Mouse (Mus musculus): ENCODE data around the gene Frmd4b.

DNA sequence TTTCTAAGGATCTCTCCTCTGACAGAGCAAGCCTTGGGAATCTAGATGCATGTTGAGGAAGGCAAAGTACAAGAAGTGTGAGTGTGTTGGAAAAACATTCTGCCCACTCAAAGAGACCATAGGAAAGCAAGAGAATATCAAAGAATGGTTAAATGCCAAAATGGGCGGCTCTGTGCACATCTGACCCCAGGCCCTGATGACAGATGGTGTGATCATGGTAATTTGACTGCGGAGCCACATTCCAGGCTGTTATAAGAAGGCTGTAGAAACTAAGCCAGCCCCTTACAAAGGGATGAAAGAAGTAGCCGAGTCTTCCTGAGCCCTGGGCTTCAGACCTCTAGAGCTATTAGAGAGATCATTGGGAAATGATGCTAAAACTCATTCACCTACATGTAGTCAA lies 22.1 kb downstream of the Frmd4b start:
- no peak for TF ChIP-seq EP300 (IDR thresholded peaks at IDR 0.05; ENCODE audit: low read length)
- no peak for TF ChIP-seq MAX (IDR thresholded peaks at IDR 0.05; ENCODE audit: low read length)
- no peak for TF ChIP-seq CTCF (conservative IDR thresholded peaks at IDR 0.05 in 1 of 2, IDR thresholded peaks at IDR 0.05 in 1 of 2; ENCODE audit: low read depth in 2 of 2, low read length in 2 of 2)
- no peak for TF ChIP-seq NRF1 (IDR thresholded peaks at IDR 0.05; ENCODE audit: low read depth, low read length)

All from CH12.LX (cell line).